Mouse (Mus musculus) embryo, embryonic 9.5 days (tissue): Measurements from ENCODE around the gene Pdgfb.

Experiments used
- DNase-seq: peaks from one replicate; pipeline ENCODE4 v3.0.0-alpha.2; 2017; ENCODE audit errors: extremely low spot score

The Pdgfb gene

DNA sequence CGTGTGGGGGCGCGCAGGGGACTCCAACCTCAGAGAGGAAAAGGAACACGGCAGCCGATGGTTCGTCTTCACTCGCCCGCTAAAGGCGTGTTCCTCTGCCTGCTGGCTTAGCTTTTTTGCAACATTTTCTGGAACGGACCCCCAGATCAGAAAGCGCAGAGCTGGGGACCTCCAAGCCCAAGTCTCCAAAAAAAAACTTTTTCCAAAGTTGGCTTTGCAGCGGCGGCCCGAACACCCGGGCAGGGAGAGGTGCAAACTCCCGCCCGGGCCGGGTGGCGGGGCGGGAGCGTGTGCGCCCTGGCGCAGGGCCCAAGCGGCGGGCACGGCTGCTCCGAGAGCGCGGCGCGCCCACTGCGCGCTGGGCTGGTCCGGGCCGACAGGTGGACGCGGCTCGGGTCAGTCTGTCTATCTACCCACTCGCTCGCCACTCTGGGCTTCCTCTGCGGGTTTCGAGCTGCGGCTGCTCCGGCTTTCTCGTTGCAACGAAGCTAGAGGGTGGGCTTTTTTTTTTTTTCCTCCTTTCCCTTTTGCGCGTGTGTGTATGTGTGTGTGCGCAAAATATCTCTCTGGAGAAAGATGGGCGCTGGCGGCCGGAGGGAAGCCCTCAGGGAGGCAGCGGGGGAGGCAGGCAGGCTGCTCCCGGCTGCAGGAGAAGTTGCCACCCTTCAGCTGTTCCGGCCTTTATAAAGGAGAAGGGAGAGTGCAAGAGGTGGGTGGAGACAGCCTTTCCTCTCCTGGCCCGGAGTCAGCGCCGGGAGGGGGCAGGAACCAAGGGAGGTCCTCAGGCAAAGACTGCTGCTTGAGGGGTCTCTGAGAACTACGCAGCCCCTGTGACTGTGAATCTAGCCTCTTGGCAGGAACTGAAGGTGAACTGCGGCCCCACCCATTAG lies at the start of gene Pdgfb:
Pdgfb (minus strand) TSS at position 657 of the 890 bp plus-strand sequence.
- no peak for DNase-seq

DNA sequence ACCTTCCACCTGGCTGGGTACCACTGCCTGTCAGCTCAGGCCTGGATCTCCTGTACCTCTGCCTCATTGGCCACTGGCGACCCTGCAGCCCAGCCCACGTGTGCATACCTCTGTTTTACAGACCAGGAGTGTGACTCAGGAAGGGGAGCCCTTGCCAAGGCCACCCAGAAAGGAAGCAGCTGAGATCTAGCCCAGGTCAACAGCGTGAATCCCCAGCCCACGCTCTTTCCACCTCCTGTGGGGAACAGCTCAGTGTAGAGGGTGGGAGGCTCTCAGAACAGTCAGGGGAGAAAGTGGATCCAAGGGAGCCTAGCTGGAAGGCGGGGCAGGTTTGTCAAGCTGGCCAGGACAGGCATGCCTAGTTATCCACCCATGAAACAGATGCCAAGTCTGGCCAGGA lies 48.0 kb upstream of the Pdgfb start:
- no peak for DNase-seq

DNA sequence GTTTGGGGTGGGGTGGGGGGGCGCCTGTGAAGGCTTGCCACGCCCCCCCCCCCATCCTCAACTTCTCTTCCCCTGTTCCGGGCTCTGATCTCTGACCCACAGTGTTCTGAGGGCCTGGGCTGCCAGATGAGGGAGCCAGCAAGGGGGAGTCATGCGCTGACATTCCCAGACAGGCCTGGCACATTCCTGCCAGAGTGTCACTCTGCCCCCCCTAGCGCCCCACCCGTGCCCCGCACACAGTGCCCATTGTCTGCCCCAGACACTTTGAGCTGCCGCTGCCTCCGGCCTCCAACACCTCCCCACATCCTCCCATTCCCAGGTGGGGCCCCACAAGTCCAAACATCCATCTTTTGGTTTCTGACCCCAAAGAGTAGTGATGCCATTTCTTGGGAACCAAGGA lies 47.6 kb upstream of the Pdgfb start:
- no peak for DNase-seq

DNA sequence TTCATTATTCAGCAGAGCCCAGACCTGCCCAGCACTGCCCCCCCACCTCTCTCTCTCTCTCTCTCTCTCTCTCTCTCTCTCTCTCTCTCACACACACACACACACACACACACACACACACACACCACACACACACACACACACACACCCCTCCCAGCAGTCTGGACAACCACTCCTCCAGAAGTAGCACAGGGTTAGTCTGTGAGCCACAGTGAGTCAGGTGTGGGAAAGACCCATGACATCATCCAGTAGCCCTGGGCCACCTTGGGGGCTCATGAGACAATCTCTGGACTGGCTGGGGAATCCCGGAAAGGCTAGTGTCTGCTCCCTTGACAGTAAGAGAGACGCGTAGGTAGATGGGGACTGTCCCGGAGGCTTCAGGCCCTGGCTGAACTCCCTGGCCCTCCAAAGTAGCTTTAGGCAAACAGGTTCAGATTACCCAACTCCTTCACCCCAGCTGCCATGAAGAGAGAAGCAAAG lies 46.3 kb upstream of the Pdgfb start:
- DNase-seq: no peak

DNA sequence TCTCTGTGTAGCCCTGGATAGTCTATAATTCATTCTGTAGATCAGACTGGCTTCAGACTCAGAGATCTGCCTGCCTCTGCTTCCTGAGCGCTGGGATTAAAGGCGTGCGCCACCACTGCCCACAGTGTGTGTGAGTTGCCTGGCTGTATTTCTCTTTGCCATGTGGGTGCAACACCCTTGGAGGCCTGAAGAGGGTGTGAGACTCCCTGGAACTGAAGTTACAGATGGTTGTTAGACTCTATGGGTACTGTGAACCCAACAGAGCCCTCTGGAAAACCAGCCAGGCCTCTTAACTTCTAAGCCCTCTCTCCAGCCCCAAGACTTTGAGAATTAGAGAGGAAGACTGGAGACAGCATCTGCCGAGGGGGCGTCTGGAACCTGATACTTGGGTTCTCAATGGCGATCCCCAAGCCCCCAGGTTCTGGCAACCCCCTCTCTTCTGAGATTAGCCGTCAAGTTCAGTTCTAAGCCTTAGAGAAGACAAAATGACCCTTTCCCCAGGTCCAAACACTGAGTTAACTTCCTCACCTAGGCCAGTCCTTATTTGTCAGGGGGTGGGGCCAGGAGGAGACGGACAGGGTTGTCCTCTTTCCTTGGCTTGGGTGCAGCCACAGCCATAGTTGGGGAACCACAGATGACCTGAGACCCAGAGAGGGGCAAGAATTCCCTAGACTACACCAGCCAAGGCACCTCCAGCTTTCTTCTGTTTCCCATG lies 45.7 kb upstream of the Pdgfb start:
- no peak for DNase-seq

DNA sequence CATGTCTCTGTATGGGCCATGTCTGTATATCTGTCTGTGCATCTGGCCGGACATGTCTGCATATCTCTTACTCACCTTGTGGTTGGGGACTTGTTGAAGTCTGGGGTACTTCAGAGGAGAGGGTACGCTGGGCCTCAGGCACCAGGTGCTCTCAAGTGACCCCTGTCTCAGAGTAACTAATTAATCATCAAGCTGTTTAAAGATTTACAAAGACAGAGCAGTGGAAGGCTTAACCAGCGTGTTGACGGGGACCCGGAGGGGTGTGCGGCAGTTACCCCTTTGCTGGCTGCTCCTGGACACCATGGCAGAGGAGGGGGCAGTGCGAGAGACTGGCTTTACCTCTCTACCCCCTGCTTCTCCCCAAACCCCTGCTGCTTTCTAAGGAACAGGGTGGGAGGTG lies 44.8 kb upstream of the Pdgfb start:
- DNase-seq: no peak

DNA sequence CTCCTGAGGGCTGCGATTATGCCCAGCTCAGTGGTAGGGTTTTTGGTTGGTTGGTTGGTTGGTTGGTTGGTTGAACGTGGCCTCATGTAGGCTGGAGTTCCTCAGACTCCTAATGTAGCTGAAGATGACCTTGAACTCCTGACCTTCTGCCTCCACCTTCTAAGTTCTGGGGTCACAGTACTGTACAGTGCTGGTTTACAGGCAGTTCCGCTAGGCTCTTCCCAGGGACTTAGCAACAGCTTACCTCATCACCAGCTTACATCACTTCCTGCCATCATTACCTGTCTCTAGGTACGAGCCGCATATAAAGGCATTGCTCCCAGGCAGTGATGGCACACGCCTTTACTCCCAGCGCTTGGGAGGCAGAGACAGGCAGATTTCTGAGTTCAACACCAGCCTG lies 43.4 kb upstream of the Pdgfb start:
- DNase-seq: no peak

DNA sequence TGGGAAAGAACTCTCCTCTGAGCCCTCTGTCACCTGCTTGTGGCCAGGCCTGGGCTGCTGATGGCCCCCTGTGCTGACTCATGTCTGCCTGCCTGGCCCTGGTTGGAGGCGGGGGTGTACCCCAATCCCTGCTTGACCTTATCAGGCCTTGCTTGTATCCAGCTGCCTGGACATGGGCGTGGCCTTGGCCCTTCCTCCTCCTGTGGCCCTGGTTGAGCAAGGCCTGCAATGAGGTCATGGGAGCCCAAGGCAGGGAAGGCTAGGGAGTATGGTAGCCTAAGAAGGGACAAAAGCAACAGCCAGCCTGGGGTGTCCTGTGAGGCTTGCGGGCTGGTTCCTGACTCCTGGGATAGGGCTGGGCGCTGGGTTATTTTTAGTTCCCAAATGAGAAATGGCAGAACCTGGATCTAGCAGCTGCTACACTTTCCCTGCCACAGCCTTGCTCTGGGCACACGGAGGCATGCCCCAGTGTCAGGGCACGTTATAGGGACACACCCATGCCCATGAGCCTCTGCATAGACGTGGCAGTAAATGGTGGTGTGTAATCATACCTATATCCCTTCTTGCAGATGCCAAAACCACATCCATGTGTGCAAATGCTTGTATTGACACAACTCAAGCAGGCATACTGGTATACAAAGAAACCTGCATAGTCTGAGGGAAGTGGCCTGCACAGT lies 39.4 kb upstream of the Pdgfb start:
- no peak for DNase-seq

DNA sequence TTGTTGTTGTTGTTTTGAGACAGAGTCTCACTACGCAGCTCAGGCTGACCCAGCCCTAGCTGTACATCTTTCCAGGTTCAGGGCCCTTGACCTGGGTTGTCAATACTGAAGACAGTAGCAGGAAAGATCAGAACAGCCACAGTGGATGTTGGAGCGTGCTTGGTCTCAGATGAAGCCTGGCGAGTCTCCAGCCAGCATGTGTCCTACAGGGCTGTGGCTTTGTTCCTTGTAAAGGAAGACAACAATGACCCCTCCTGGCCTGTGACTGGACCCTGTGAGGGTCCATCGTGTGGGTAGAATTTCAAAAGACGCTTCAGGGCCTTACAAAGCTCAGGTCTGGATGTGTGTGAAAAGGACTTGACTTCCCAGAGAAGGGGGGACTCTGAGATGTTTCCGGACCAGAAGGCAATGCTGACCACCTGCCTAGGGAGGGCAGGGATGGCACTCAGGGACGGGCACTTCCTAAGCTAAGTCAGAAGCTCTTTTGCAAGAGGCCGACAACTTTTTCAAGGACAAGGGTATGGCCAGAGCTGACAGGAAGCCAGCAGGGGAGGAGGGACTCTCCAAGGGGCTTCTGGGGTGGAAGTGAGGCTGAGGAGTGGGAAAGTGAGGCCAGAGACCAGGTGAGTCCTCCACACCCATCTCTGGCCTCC lies 38.7 kb upstream of the Pdgfb start:
- no peak for DNase-seq

DNA sequence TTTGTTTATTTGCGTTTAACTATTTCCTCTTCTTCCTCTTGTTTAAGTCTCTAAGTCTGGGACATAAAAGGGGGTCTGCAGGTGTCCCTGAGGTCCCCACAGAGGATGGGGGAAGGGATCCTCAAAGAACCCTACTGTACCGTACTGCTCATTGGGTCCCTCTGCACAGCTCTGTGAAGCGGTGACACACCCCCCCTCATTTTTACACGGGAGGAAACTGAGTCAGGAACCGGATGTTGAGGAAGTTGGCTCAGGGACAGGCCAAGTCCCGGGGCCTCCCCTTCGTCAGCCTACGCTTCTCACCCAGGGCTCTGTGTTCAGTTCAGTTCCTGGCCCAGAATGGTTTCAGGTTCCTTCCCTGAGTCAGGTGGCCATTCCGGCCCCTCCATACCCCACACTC lies 37.0 kb upstream of the Pdgfb start:
- DNase-seq: no peak

DNA sequence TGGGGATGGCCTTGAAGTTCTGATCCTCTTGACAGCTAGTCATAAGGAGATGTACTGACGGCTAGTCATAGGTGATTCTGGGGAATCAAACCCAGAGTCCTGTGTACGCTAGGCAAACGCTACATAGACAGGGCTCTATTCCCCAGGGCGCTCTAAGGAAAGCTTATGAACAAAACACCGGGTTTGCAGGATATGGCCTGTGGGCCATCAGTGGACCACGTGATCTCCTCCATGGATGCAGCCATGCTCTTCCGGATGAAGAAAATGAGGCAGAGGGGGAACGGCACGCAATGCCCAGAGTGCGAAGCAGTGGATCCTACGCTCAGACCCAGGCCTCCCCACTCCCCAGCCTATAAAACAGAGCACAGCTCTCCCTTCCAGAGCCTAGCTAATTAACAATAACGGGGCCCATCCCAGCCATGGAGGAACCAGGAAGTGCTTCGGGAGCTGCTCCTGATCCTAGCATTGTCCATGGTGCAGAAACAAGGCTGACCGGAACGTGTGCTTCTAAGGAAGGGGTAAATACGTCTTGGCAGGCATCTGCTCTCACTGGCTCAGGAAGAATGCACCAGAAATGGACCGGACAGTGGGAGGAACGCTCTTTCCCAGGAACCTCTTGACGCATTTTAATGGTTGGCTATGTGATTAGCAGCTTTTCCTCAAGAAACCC lies 36.5 kb upstream of the Pdgfb start:
- DNase-seq: no peak

DNA sequence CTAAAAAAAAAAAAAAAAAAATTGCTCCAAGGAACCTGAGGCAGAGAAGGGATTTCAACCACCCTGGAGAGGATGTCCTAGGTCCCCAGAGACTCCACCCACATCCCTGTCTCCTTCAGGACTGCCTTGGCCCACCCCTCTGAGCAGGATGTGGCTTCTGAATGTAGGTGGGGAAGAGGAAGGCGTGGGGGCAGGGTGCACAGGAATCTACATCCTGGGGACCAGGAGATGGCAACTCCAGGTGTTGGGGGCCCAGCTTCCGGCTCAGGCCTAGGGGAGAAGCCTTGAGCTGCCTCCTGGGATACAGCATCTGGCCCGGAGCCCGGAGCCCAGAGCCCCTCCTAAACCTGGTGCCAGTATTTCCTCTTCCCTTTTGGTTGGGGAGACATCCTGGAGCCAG lies 35.3 kb upstream of the Pdgfb start:
- no peak for DNase-seq

DNA sequence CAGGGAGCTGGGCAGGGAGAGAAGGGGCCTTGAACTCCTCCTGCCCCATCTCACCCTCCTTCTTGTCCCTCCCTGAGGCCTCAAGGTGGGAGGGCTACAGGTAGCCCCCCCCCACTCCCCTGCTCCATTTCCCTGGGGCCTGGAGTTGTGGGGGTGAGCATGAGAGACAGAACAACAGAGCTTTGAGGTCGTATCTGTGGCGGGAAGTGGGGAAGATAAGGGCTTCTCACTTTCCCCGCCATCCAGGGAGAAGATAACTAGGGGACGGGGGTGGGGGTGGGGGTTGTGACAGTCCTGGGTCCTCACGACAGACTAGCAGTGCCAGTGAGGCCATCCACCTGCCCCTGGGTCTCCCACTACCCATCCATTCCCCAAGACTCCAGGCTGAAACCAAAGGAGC lies 33.2 kb upstream of the Pdgfb start:
- no peak for DNase-seq

DNA sequence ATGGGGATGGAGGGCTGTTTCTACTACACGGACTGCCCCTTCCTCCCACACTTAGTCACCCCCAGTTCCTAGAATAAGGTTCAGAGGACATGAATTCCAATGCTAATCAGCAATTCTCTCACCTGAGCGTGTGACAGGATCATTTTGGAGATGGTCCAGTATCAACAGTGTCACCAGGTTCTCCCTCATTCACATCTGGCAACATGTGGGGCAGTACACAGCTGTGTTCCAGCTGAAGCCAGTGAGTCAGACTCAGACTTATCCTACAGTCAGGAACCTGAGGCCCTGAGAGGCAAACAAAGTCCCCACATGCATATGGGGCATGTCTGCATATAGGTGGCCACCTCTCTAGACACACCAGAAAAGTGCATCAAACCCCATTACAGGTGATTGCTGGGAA lies 32.5 kb upstream of the Pdgfb start:
- no peak for DNase-seq

DNA sequence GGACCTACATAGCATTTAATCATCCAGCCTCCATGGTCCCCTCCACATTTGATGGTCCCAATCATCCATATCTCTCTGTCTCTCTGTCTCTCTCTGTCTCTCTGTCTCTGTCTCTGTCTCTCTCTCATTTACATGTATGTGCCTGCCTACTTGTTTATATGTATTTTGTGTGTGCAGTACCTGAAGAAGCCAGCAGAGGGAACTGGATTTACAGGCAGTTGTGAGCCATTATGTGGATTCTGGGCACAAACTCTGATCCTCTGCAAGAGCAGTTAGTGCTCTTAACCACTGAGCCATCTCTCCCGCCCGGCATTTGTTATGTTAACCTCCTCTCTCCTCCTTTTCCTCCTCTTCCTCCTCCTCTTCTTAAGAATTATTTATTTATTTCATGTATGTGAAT lies 31.0 kb upstream of the Pdgfb start:
- DNase-seq: no peak

DNA sequence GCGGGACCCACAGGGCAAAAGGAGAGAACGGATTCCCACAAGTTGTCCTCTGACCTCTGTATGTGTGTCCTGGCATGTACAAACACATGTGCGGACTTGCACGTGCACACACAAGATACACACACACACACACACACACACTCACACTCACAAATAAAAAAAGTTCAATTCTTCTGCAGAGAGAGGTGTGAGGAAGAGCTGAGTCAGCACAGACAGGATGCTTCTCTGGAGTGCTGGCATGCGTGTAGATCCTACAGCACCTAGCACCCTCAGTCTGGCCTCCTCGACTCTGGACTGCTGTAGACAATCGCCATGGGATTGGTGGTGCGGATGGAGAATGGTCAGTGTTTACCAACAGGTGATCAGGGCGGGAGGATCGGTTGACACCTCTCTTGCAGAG lies 29.5 kb upstream of the Pdgfb start:
- DNase-seq: no peak

DNA sequence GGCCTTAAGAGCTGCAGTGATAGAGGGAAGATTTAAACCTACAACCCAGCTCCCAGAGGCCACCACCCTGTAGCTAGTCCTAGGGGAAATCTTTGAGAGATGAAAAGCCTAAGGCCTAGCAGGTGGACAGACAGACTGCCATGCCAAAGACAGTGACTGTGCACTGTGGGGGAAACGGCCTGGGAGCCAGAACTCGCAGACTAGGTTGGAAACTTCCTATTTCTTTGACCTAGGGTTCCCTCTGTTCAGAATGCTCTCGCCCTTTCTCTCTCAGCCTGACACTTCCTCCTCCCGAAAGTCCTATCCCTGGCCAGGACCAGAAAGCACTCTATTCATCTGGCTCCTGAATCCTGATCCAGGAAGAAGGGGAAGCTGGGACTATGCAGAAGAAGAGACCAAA lies 27.4 kb upstream of the Pdgfb start:
- DNase-seq: no peak

DNA sequence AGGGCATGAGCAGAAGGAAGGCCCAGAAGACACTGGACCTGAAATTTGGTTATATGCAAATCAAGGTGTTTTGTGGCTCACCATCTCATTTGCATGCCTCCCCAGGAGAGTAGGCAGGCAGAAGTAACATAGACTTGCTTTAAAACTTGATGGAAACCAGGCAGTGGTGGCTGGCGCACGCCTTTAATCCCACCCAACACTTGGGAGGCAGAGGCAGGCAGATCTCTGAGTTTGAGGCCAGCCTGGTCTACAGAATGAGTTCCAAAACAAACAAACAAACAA lies 23.3 kb upstream of the Pdgfb start:
- DNase-seq: no peak

DNA sequence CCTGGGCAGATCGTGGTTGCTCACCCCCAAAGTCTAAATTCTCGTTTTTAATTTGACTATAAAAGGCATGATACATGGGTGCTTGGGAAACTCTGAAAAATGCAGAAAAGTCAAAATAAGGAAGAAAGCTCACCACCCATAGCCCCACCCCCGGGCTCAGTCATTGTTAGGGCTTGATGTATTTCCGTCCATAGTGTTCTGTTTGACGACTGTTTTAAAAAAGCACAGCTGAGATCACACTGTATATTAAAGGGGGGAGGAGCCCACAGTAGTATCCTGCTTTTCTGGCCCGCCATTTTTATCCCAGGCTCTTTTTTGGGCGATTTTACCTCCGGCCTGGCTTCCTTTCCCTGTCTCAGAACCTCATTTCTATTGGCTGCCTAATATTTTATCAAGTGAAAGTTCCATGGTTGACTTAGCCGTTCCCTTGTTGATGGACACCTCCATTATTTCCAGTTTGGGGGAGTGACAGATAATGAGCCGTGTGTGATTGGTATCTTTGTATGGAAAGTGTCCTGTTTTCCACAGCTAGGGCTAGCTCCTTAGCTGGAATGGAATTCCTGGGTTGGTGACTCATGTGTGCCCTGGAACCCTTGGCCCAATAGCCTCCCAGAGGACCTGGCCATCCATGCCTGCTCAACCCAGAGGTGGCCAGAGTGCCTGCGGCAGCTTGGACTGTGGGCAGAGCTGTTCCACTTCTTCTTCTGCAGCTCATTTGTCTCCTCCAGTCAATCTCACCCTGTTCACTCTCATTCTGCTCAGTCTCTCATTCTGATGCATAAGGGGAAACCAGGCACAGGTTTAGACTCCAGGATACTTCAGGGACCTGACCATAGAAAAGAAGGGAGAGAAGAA lies 22.7 kb upstream of the Pdgfb start:
- no peak for DNase-seq

DNA sequence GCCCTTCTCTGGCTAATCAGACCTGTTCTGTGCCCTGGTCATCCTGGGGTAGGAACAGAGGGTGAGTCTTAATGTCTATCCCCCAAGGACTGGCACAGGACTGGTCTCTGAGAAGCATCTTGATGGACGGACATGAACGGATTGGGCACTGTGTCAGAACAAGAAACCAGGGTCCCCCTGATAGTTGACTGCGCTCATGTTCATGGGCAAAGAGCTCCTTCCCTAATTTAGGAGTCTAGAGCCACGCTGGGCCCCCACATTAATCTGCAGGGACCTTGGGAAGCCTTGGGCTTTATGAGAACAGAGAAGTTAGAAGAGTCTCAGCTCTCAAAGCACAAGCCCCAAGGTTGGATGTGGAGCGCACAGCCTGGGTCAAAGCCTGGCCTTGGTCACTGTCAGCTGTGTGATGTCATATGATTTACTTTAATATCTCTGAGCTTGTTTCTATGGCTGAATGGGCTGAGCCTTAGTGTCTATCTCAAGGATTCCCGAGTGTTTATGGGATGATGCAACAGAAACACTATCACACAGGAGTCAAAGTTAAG lies 20.6 kb upstream of the Pdgfb start:
- no peak for DNase-seq

DNA sequence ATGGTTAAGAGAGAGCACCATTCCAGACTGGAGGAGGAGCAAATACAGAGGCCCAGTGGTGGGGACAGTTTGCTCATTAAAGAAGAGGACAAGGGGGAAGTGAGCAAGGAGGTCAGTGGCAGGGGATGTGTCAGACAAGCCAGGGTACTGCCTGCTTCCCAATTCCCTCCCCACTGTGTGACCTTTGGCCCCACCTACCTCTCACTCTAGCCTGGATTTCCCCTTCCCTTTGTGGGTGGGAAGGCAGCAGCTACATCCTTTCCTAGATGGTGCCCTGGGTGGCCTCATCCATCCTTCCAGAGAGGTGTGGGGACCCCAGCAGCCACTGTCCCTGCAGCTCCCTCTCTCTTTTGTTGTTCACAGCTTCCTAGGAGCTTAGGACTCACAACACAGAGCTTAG lies 20.1 kb upstream of the Pdgfb start:
- DNase-seq: no peak
